Mouse (Mus musculus) hindbrain, embryonic 15.5 days (tissue): ENCODE data around the gene Pde7b. TPM values are rescaled to one million over a fixed set of nuclear protein-coding genes. Genes with fewer than 3 reads are reported as not detected.
A peak's percentile ranks its signal among the peaks of the same experiment; 100 is the strongest.

Experiments
- ATAC-seq: fragments of 200-750 bp; cut with Nextera tagmentation; 2 replicates; pipeline ENCODE4 v1.8.0; 2017; ENCODE audit warnings: low read depth, moderate number of reproducible peaks, moderate TSS enrichment; ENCODE audit not compliant: low FRiP score
- H3K27ac ChIP-seq: fragments of 300-500 bp; sonication (generic); replicated peaks from 2 replicates; pipeline ENCODE4 v1.5.1; 2015; ENCODE audit warnings: mild to moderate bottlenecking, inconsistent platforms
- H3K27me3 ChIP-seq: fragments of 300-500 bp; sonication (generic); 2 replicates; pipeline ENCODE4 v1.6.1; 2015; ENCODE audit warnings: control low read depth, inconsistent platforms
- H3K36me3 ChIP-seq: fragments of 300-500 bp; sonication (generic); 2 replicates; pipeline ENCODE4 v1.6.1; 2015; ENCODE audit warnings: control low read depth, inconsistent platforms
- H3K4me1 ChIP-seq: fragments of 300-500 bp; sonication (generic); replicated peaks from 2 replicates; pipeline ENCODE4 v1.6.1; 2015; ENCODE audit warnings: control low read depth, inconsistent platforms
- H3K4me2 ChIP-seq: fragments of 300-500 bp; sonication (generic); 2 replicates; pipeline ENCODE4 v1.6.1; 2015; ENCODE audit warnings: moderate library complexity, mild to moderate bottlenecking, inconsistent platforms
- H3K4me3 ChIP-seq: fragments of 300-500 bp; sonication (generic); 2 replicates; pipeline ENCODE4 v1.5.1; 2015; ENCODE audit warnings: mild to moderate bottlenecking, inconsistent platforms
- H3K9ac ChIP-seq: fragments of 300-500 bp; sonication (generic); 2 replicates; pipeline ENCODE4 v1.6.1; 2015; ENCODE audit warnings: inconsistent platforms
- H3K9me3 ChIP-seq: fragments of 300-500 bp; sonication (generic); 2 replicates; pipeline ENCODE4 v1.6.1; 2016; ENCODE audit warnings: control low read depth, inconsistent platforms
- WGBS: fragments of 180-500 bp; shearing (Covaris S2); methylation state at CpG from one replicate; pipeline ENCODE4 v1.1.7; 2015; 5-methylcytosine and 5-hydroxymethylcytosine counted together
- polyA plus RNA-seq: library from polyadenylated mRNA; unstranded; fragments of >200 nt; fragmentation: Nextera tagmentation; extraction: Ambion mirVana; gene quantifications from 2 replicates; pipeline ENCODE4 v1.2.1, GENCODE M21; 2015

Gene Pde7b
- polyA plus RNA-seq, 1 experiment from 2014 or later: 2.9 TPM

DNA sequence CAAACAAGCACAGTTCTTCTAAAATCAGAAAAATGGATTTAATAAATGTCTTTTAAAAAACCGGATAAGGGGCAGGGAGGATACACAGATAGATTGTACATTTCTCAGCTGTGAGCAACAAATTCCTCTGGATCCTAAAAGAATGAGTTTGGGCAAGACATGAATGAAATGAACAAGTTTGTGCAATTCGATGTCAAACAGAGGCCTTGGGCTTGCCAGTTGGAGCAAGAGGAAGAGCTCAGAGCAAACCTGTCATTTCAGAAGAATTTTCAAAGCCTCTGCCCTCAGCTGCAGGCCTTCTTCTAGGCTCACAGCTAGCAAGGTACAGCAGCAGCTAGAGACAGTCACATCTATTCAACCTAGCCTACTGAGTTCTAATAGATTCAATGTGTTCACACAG lies 153.4 kb downstream of the Pde7b start:
- Histone ChIP-seq H3K27ac (no peak overlapping the region), H3K4me2 (no peak overlapping the region), H3K27me3 (no peaks in the 10 kb centered on the region), H3K9me3 (no peaks in the 10 kb centered on the region), H3K4me3 (no peak overlapping the region), H3K36me3 (no peaks in the 10 kb centered on the region), H3K4me1 (no peaks in the 10 kb centered on the region), H3K9ac (no peak overlapping the region)
- ATAC-seq: no peak
- 90% methylated on average over 2 of the region's 2 CpGs for WGBS

DNA sequence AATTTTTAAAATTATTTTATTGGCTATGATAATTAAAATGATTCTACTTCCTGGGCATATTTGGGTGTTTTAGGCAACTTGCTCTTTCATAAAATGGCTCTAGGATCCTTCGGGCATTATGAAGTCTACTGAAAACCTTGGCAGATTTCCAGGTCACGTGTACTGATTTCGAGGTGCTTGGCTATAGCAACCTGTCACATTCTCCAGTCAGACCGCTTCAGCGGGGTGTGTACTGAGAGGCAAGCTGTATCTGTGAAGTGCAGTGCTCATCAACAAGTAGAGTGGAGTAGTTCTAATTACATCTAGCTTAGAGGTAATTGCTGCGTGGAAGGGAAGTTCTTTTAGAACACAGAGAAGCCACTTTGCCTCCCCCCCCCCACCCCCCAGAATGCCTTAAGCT lies 156.2 kb downstream of the Pde7b start:
- Histone ChIP-seq H3K36me3 (no peaks in the 10 kb centered on the region), H3K4me1 (no peaks in the 10 kb centered on the region), H3K9me3 (no peaks in the 10 kb centered on the region), H3K4me3 (no peak overlapping the region), H3K9ac (no peak overlapping the region), H3K27ac (no peak overlapping the region), H3K4me2 (no peak overlapping the region), H3K27me3 (no peaks in the 10 kb centered on the region)
- no peak for ATAC-seq
- 87% methylated on average over 6 of the region's 6 CpGs for WGBS

DNA sequence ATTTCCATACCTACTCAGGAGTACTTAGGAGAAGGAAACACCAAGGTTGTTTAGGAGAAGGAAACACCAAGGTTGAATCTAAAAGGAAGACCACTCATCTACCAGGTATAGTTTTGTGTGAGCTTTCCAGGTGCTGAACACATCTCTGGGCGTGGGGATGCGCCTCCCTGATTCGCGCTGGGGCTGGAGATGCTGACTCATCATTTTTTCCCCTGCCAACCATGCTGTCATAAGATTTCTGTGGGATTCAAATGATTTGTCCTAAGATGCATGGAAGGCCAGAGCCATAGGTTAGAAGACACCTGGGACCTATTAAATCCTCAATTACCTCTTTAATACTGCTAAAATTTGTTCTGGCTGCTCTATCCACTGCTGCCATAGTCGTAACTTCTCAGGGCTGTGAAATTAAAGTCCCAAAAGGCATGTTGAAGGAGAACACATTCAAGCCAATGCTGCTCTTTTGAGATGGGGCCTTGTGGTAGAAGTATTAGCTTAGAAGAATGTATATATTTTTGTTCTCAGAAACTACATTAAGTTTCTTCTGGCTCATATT lies 157.1 kb downstream of the Pde7b start:
- no peak for ATAC-seq
- H3K4me2 ChIP-seq: no peak overlapping the region
- H3K9me3 ChIP-seq: no peaks in the 10 kb centered on the region
- no peaks in the 10 kb centered on the region for H3K4me1 ChIP-seq
- H3K27me3 ChIP-seq: no peaks in the 10 kb centered on the region
- H3K36me3 ChIP-seq: no peaks in the 10 kb centered on the region
- no peak overlapping the region for H3K9ac ChIP-seq
- no peak overlapping the region for H3K27ac ChIP-seq
- H3K4me3 ChIP-seq: no peak overlapping the region
- 91% methylated on average over 5 of the region's 5 CpGs for WGBS

DNA sequence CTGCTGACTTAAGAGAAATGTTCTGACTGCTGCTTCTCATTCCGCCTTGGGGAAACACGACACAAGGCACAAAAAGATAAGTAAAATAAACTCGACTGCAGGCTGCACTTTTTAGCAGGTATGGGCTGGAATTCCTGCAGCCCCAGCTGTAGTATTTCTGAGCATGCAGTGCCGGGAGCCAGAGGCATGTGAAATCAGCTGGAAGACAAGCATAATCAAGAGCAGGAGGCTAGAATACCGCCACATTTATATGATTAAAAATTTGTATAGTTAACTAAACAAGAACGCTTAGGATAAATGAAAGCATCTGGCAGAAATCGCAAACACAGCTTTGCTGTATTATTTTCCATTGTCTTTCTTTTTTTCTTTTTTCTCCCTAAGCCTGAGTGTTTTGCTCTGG lies 168.4 kb downstream of the Pde7b start:
- H3K4me1 ChIP-seq: no peaks in the 10 kb centered on the region
- WGBS: 66% methylated on average over 7 of the region's 7 CpGs
- no peaks in the 10 kb centered on the region for H3K27me3 ChIP-seq
- H3K4me3 ChIP-seq: no peak overlapping the region
- no peak overlapping the region for H3K27ac ChIP-seq
- no peak overlapping the region for H3K4me2 ChIP-seq
- no peaks in the 10 kb centered on the region for H3K9me3 ChIP-seq
- no peak for ATAC-seq
- no peaks in the 10 kb centered on the region for H3K36me3 ChIP-seq
- no peak overlapping the region for H3K9ac ChIP-seq

DNA sequence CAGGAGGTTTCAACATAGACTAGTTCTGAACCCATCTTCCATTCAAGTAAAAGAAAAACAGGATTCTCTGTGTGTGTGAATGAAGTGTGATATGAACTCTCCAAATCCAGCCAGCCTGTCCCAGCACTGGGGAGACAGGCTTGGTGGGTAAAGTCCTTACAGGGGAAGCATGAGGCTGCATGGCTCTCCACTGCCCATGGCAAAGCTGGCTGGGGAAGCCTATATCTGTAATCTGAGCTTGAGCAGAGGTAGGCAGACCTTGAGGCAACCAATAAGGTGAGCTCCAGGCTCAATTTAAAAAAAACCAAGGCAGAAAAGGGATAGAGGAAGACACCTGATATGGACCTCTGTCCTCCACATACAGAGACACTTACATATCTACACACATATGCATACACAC lies 173.5 kb downstream of the Pde7b start:
- Histone ChIP-seq H3K9ac (no peak overlapping the region), H3K4me2 (no peak overlapping the region), H3K27me3 (no peaks in the 10 kb centered on the region), H3K9me3 (no peaks in the 10 kb centered on the region), H3K4me1 (peaks cover 18% of the 10 kb centered on the region), H3K36me3 (no peaks in the 10 kb centered on the region), H3K4me3 (no peak overlapping the region), H3K27ac (no peak overlapping the region)
- ATAC-seq: no peak

DNA sequence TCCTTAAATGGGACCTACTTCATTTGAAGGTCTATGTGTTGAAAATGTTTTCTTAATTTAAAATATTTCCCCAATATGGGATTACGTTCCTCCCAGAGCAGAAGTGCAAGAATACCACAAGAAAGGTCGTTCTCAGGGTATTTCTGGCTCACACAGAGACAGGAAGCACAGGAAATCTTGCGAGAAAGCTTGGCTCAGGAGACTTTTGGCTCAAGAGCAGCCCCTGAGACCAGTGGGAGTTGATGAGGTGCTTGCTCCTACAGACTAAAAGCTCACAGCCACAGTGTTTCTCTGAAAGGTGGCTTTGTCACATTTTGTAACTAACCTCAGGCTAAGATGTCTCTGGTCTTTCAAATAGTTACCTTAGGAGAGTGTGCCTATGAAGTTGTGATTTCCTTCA lies 174.1 kb downstream of the Pde7b start:
- Histone ChIP-seq H3K27ac (no peak overlapping the region), H3K4me3 (no peak overlapping the region), H3K9ac (no peak overlapping the region), H3K36me3 (no peaks in the 10 kb centered on the region), H3K4me2 (no peak overlapping the region), H3K27me3 (no peaks in the 10 kb centered on the region), H3K4me1 (peaks cover 18% of the 10 kb centered on the region), H3K9me3 (no peaks in the 10 kb centered on the region)
- 81% methylated on average over 3 of the region's 3 CpGs for WGBS
- ATAC-seq: no peak

DNA sequence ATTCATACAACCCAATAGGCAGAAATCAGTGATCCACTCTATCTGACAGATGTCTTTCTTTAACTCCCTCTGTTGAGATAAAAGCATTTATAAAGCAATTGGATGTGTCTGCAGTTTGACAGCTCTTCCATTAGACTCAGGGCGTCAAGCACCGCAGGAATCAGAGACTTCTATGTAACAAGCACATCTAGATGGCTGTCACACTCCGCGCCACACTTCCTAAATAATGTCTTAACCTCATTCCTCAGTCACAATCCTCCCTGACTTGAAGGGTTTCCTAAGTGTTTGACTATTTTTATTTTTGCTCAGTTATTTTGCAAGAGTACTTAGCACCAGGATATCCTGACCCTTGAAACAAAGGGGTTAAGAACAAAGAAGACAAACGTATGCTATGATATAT lies 174.7 kb downstream of the Pde7b start:
- no peak overlapping the region for H3K4me2 ChIP-seq
- WGBS: 46% methylated on average over 5 of the region's 5 CpGs
- no peaks in the 10 kb centered on the region for H3K9me3 ChIP-seq
- H3K36me3 ChIP-seq: no peaks in the 10 kb centered on the region
- H3K4me1 ChIP-seq: peaks cover 18% of the 10 kb centered on the region
- no peaks in the 10 kb centered on the region for H3K27me3 ChIP-seq
- no peak overlapping the region for H3K27ac ChIP-seq
- no peak overlapping the region for H3K9ac ChIP-seq
- no peak for ATAC-seq
- no peak overlapping the region for H3K4me3 ChIP-seq

DNA sequence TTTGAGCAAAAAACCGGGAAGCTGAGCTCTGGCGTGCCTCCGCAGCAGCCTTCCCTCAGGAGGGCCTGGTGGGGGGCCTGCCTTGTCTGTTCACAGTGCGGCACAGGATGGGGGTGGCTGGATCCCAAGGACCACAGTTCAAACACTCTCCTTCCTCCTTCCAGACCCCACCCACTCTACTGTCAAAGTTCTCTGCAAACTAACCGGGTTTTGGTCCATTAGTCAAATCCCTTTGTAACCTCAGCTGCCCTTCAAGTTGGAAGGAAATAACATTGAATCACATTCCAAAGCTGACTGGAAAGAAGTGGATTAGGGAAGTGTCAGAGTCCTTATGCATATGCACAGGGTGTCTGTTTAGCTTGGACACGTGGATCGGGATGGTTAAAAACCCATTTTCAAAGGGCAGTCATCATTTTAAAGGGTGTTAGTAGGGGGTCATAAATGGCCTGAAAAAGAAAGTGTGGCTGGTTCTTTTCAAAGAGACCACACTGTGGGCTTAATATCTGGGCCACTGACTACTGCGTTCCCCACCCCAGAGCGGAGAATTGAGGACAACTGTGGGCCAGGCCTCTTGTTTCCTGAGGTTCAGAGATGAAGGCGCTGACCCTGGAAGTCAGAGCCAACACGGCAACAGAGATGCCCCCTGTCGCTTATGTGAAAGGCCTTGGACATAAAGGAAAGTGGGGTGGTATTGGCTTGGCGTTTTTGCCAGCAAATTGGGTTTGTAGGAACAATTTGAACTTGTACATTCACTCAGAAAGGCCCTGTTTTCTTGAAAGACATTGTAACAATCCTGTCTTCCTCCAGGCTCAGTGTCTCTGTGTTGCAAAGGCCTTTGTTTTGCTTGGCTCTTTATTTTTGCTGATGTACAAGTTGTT lies 175.8 kb downstream of the Pde7b start:
- H3K27ac ChIP-seq: peak overlapping the region; percentile 78
- H3K27me3 ChIP-seq: no peaks in the 10 kb centered on the region
- no peak overlapping the region for H3K9ac ChIP-seq
- H3K4me3 ChIP-seq: peak overlapping the region; percentile 40; the same call in 1 of the 2 replicates
- H3K36me3 ChIP-seq: no peaks in the 10 kb centered on the region
- H3K4me2 ChIP-seq: peak overlapping the region; percentile 73
- H3K9me3 ChIP-seq: no peaks in the 10 kb centered on the region
- WGBS: 13% methylated on average over 13 of the region's 13 CpGs
- ATAC-seq: no peak
- H3K4me1 ChIP-seq: peaks cover 18% of the 10 kb centered on the region

DNA sequence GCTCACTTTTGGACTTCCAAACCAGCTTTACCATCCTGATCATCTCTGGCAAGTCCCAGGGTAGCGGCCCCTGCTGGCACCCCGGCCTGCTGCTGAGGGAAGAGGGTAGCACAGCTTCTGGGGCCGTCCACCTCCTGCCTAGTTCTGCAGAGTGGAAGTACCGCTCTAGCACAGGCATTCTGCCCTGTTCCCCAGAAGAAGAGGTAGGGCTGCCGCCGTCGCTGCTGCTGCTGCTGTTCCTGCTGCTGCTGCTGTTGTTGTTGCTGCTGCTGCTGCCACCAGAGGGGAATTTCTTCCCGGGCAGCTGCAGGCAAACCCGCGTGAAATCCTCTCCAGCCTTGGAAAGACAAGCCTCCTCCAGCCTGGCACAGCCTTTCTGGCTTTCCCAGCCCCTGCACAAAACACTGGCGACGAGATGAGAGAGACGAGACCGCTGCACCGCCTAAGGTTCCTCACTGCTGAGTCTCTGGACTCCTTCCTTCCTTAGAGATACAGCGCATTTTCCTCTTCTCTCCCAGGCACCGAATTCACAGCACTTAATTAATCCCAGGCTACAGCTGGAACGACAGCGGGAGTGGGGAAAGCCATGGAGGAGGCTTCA lies 176.8 kb downstream of the Pde7b start:
- Histone ChIP-seq H3K27me3 (no peaks in the 10 kb centered on the region), H3K4me3 (peak overlapping the region; percentile 40), H3K9ac (peak overlapping the region; percentile 45), H3K9me3 (no peaks in the 10 kb centered on the region), H3K4me2 (peak overlapping the region; percentile 73), H3K36me3 (no peaks in the 10 kb centered on the region), H3K27ac (peak overlapping the region; percentile 78), H3K4me1 (peaks cover 18% of the 10 kb centered on the region)
- peak; percentile 79; the same call in 1 of the 2 replicates for ATAC-seq
- WGBS: 2% methylated on average over 19 of the region's 19 CpGs

DNA sequence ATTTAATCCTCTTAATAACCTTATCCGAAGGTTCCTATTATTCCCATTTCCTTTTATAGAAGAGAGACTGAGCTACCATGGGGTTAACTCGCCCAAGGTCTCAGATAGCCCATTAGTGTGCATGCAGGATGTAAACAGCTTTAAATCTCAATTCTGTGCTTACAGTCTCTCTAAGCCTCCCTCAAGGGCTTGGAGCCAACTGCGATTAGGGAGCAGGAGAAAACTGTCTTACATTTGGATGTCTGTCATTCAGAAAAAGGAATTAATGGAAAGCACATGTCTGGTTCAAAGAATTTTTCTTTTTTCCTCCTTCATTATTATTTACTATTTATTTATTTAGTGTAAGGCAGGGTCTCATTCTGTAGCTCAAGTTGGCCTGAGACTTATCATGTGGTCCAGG lies 181.8 kb downstream of the Pde7b start:
- 65% methylated on average over 3 of the region's 3 CpGs for whole genome bisulfite sequencing
- ATAC-seq: no peak
- Histone ChIP-seq H3K4me2 (no peak overlapping the region), H3K4me3 (no peak overlapping the region), H3K27me3 (no peaks in the 10 kb centered on the region), H3K36me3 (no peaks in the 10 kb centered on the region), H3K4me1 (peaks cover 7% of the 10 kb centered on the region), H3K9ac (no peak overlapping the region), H3K9me3 (no peaks in the 10 kb centered on the region), H3K27ac (no peak overlapping the region)

DNA sequence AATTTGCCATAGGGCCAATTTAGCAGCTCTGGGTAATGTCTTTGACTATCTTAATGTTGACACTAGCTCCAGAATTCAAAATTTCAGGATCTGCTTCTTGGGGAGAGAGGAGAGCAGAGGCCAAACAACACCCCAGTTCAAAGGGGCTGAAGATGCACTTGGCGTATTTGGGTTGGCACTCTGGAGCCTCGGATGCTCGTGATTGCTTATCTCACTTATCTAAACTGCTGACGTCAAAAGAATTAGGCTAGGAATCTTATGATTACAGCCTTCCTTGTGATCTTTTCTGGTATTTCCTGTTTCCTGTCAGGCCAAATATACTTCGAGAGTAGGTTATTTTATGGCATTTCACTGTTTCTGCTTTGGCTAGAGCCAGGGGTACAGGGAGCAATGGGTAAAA lies 191.1 kb downstream of the Pde7b start:
- 82% methylated on average over 5 of the region's 5 CpGs for WGBS
- Histone ChIP-seq H3K27ac (no peak overlapping the region), H3K9ac (no peak overlapping the region), H3K9me3 (no peaks in the 10 kb centered on the region), H3K4me1 (peaks cover 11% of the 10 kb centered on the region), H3K36me3 (no peaks in the 10 kb centered on the region), H3K27me3 (no peaks in the 10 kb centered on the region), H3K4me3 (no peak overlapping the region), H3K4me2 (no peak overlapping the region)
- ATAC-seq: no peak

DNA sequence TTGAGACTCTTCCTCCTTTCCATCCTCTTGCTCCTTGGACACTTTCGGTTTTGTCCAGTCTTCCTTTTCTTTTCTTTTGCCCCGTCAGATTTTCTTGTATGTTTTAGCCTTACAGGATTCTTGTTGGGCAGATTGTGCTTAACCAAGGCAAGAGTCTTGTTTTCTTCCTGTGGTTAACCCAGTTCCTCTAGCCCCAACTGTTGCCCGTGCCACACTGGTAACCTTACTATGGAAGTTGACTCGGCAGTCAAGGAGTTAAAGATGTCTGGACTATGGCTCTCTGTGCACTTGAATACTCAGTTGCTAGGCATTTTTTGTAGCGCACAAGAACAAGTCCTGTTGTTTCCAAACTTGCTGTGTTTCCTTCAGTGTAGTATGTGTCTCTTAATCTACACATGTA lies 193.0 kb downstream of the Pde7b start:
- no peaks in the 10 kb centered on the region for H3K36me3 ChIP-seq
- peaks cover 15% of the 10 kb centered on the region for H3K4me1 ChIP-seq
- H3K4me2 ChIP-seq: no peak overlapping the region
- H3K9me3 ChIP-seq: no peaks in the 10 kb centered on the region
- no peak for ATAC-seq
- no peak overlapping the region for H3K27ac ChIP-seq
- H3K9ac ChIP-seq: no peak overlapping the region
- WGBS: 85% methylated on average over 5 of the region's 5 CpGs
- no peaks in the 10 kb centered on the region for H3K27me3 ChIP-seq
- no peak overlapping the region for H3K4me3 ChIP-seq
